Mouse (Mus musculus) forebrain, embryonic 14.5 days (tissue): ENCODE data around the gene Btbd35f12. TPM values are rescaled to one million over a fixed set of nuclear protein-coding genes. Genes with fewer than 3 reads are reported as not detected.
"Not testable (repeated sequence)": the region's sequence is repeated elsewhere in the genome, so short reads cannot be mapped to it uniquely, and the experiment has no call there.

Source experiments
- ATAC-seq: fragments of 200-750 bp; cut with Nextera tagmentation; 2 replicates; pipeline ENCODE4 v1.8.0; 2017; ENCODE audit warnings: mild to moderate bottlenecking, moderate library complexity
- DNase-seq: peaks from one replicate; pipeline ENCODE4 v3.0.0-alpha.2; 2015; ENCODE audit warnings: low spot score
- H3K27ac ChIP-seq: fragments of 300-500 bp; sonication (generic); 2 replicates; pipeline ENCODE4 v1.5.1; 2014; ENCODE audit warnings: low read depth, mild to moderate bottlenecking, control low read depth, low read length, moderate library complexity
- H3K27me3 ChIP-seq: fragments of 300-500 bp; sonication (generic); replicated peaks from 2 replicates; pipeline ENCODE4 v1.6.1; 2014; ENCODE audit warnings: low read length, control low read depth, mixed read lengths; ENCODE audit not compliant: control insufficient read depth, insufficient read depth
- H3K36me3 ChIP-seq: fragments of 300-500 bp; sonication (generic); 2 replicates; pipeline ENCODE4 v1.6.1; 2014; ENCODE audit warnings: low read length, control low read depth; ENCODE audit not compliant: control insufficient read depth, insufficient read depth
- H3K4me1 ChIP-seq: fragments of 300-500 bp; sonication (generic); 2 replicates; pipeline ENCODE4 v1.6.1; 2014; ENCODE audit warnings: antibody characterized with exemption, low read length, control low read depth; ENCODE audit not compliant: control insufficient read depth, insufficient read depth
- H3K4me2 ChIP-seq: fragments of 300-500 bp; sonication (generic); 2 replicates; pipeline ENCODE4 v1.6.1; 2014; ENCODE audit warnings: mild to moderate bottlenecking, control low read depth, low read length
- H3K4me3 ChIP-seq: fragments of 300-500 bp; sonication (generic); 2 replicates; pipeline ENCODE4 v1.5.1; 2014; ENCODE audit warnings: low read depth, low read length, control low read depth
- H3K9ac ChIP-seq: fragments of 300-500 bp; sonication (generic); 2 replicates; pipeline ENCODE4 v1.6.1; 2014; ENCODE audit warnings: mild to moderate bottlenecking, low read length, control low read depth, moderate library complexity
- H3K9me3 ChIP-seq: fragments of 300-500 bp; sonication (generic); replicated peaks from 2 replicates; pipeline ENCODE4 v1.6.1; 2016; ENCODE audit warnings: low read length, control low read depth, mixed read lengths; ENCODE audit not compliant: control insufficient read depth
- WGBS: fragments of 180-500 bp; shearing (Covaris S2); extraction: QIAGEN DNeasy Blood & Tissue Kit; methylation state at CpG from one replicate; pipeline ENCODE4 v1.1.7; 2014; 5-methylcytosine and 5-hydroxymethylcytosine counted together
- polyA plus RNA-seq: library from polyadenylated mRNA; unstranded; fragments of >200 nt; fragmentation: Nextera tagmentation; extraction: Ambion mirVana; gene quantifications from 2 replicates; pipeline ENCODE4 v1.2.1, GENCODE M21; 2014

Btbd35f12 gene
- not detected in 2 replicates for polyA plus RNA-seq

DNA sequence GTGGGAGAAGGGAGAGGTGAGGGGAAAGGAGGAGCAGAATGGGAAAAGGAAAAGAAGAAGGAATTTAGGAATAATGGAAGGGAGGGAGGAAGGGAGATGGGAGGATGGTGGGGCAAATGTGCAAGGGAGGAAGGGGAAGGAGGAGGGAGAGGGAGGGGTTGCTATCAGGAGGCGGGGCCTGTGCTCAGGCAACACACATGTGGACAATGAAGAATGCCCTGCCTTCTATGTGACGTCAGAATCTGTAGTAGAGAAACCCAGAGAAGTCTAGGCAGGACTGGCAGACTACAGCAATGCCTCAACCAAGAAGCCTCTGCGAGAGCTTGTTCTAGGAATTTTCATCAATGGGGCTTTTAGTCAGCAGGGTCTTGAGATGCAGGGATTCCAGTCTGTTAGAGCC lies at the start of gene Btbd35f12:
TSS of gene Btbd35f12 (plus strand) at position 301 of the 400 bp plus-strand sequence.
- not testable (repeated sequence) for H3K4me3 ChIP-seq, H3K4me2 ChIP-seq, H3K9ac ChIP-seq, H3K36me3 ChIP-seq, H3K9me3 ChIP-seq, ATAC-seq, H3K27ac ChIP-seq, H3K27me3 ChIP-seq, DNase-seq, H3K4me1 ChIP-seq
- no CpG with 5 or more reads among the region's 3 CpGs for WGBS

DNA sequence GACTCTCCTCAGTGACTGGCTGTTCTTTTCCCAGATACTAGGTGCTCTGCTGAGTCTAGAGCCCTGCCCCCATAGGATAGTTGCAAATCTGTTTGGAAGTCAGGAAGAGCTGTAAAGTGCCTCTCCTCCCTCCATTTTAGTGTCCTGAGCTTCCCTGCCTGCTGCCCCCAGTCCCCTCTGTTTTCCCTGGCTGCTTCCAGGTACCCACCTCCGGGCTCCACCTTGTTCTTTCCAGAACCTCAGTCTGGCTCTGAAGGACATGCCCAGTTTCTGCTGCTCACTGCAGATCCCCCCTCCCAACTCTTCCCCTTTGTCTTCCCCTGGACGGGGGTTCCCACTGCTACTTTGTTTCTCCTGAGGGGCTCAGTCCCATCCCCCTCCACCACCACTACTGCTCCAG lies 40.1 kb downstream of the Btbd35f12 start:
- H3K27me3 ChIP-seq, H3K9ac ChIP-seq, ATAC-seq, H3K4me1 ChIP-seq, H3K4me2 ChIP-seq, H3K9me3 ChIP-seq, H3K36me3 ChIP-seq, H3K27ac ChIP-seq, H3K4me3 ChIP-seq, DNase-seq: not testable (repeated sequence)
- WGBS, result 83% methylated on average over 2 of the region's 2 CpGs

Other genes with a start within 250 kb of the Btbd35f12 start
- gene Spin2-ps6, start 78.5 kb upstream of the Btbd35f12 start, polyA plus RNA-seq, result not detected in 2 replicates